In genomic region chr15:79216191-79216590, GRCm38 (mm10) we compare ENCODE assay signal across 30 mouse cellular contexts. TPM values are rescaled to one million over a fixed set of nuclear protein-coding genes. Genes with fewer than 3 reads are reported as not detected.
"Had no signal": no experiment of that assay in that cellular context is flagged by ENCODE, and none has a peak within 500 bp of the region (broad histone marks: within the 10 kb centered on the region; RNA-seq: fewer than 3 reads in every experiment).

No protein-coding gene starts in this region.

- H3K27ac ChIP-seq: heart, adult 2 months; heart, embryonic 13.5 days; heart, embryonic 15.5 days; hindbrain, embryonic 13.5 days; hindbrain, embryonic 15.5 days; hindbrain, postnatal 0 days; kidney, embryonic 15.5 days; kidney, postnatal 0 days; limb, embryonic 13.5 days; limb, embryonic 15.5 days; liver, embryonic 12.5 days; liver, embryonic 14.5 days had no signal

- H3K9ac ChIP-seq: heart, embryonic 13.5 days; heart, embryonic 15.5 days; hindbrain, embryonic 13.5 days; hindbrain, embryonic 15.5 days; kidney, embryonic 15.5 days; limb, embryonic 13.5 days; limb, embryonic 15.5 days; liver, embryonic 12.5 days; liver, embryonic 14.5 days had no signal

- H3K36me3 ChIP-seq: heart, embryonic 13.5 days; heart, embryonic 15.5 days; hindbrain, embryonic 13.5 days; hindbrain, embryonic 15.5 days; kidney, embryonic 15.5 days; limb, embryonic 13.5 days; limb, embryonic 15.5 days; liver, embryonic 12.5 days had no signal

- H3K4me2 ChIP-seq: heart, embryonic 11.5 days; heart, embryonic 13.5 days; heart, embryonic 15.5 days; hindbrain, embryonic 13.5 days; hindbrain, embryonic 15.5 days; kidney, embryonic 15.5 days; limb, embryonic 13.5 days; limb, embryonic 15.5 days; liver, embryonic 12.5 days had no signal

- H3K9me3 ChIP-seq: heart, embryonic 13.5 days; heart, embryonic 15.5 days; hindbrain, embryonic 13.5 days; hindbrain, embryonic 15.5 days; kidney, embryonic 15.5 days; limb, embryonic 13.5 days; limb, embryonic 15.5 days; liver, embryonic 12.5 days had no signal

- H3K27me3 ChIP-seq: heart, embryonic 15.5 days; hindbrain, embryonic 13.5 days; hindbrain, embryonic 15.5 days; kidney, embryonic 15.5 days; limb, embryonic 13.5 days; limb, embryonic 15.5 days had no signal

- ATAC-seq: hindbrain, postnatal 0 days; intestine, embryonic 16.5 days; liver, embryonic 12.5 days had no signal

- DNase-seq: gastrocnemius, postnatal 14 days; gastrocnemius, postnatal 36 days; heart, adult 11 months; heart, adult 2 months; heart, postnatal 14 days; heart, postnatal 36 days; kidney, adult 18-20 months; kidney, adult 8-10 months; kidney, postnatal 14 days; kidney, postnatal 36 days; layer of hippocampus, adult 9-11 months; layer of hippocampus, postnatal 36 days; left cerebral cortex, postnatal 4 days had no signal

- H3K4me1 ChIP-seq: heart, embryonic 15.5 days; hindbrain, embryonic 15.5 days; limb, embryonic 13.5 days; liver, embryonic 12.5 days had no signal

- H3K4me3 ChIP-seq: heart, adult 2 months; heart, embryonic 13.5 days; heart, embryonic 15.5 days; hindbrain, embryonic 13.5 days; hindbrain, embryonic 15.5 days; kidney, embryonic 15.5 days; limb, embryonic 13.5 days; limb, embryonic 15.5 days; liver, embryonic 12.5 days had no signal

RNA-seq across cellular contexts. Expression of gene Gm49486, which starts 13.0 kb away (rescaled TPM):
- total RNA-seq: hematopoietic stem cell, adult 5-6 weeks; liver, adult 2 months had no signal
- polyA plus RNA-seq: liver, adult 2 months had no signal

RNA-seq across cellular contexts. Expression of gene Slc16a8, which starts 38.4 kb away (rescaled TPM):
- total RNA-seq: hematopoietic stem cell, adult 5-6 weeks; left cerebral cortex, adult 18-20 months; left cerebral cortex, postnatal 4 days; liver, adult 2 months had no signal
- polyA plus RNA-seq: intestine, embryonic 16.5 days; kidney, postnatal 0 days; limb, embryonic 11.5 days; liver, adult 2 months; liver, embryonic 12.5 days; liver, embryonic 14.5 days had no signal

RNA-seq across cellular contexts. Expression of gene Sox10, which starts 51.2 kb away (rescaled TPM):
- total RNA-seq: hematopoietic stem cell, adult 5-6 weeks; liver, adult 2 months had no signal
- polyA plus RNA-seq: liver, adult 2 months had no signal
